Mouse (Mus musculus) small intestine, adult 2 months (tissue): ENCODE data around the gene Apbb2.

Source experiments
- CTCF ChIP-seq: fragments of 200-500 bp; IDR thresholded peaks from 2 replicates; pipeline ENCODE4 v1.5.1; 2012; ENCODE audit warnings: low read depth, mild to moderate bottlenecking, control low read depth, inconsistent platforms, low read length, moderate library complexity, mixed read lengths; ENCODE audit not compliant: insufficient replicate concordance, insufficient read length; ENCODE audit errors: extremely low read depth
- POLR2A ChIP-seq: fragments of 200-500 bp; IDR thresholded peaks from 2 replicates; pipeline ENCODE4 v1.6.1; 2012; ENCODE audit warnings: low read depth, mild to moderate bottlenecking, control low read depth, inconsistent platforms, low read length, moderate library complexity

DNA sequence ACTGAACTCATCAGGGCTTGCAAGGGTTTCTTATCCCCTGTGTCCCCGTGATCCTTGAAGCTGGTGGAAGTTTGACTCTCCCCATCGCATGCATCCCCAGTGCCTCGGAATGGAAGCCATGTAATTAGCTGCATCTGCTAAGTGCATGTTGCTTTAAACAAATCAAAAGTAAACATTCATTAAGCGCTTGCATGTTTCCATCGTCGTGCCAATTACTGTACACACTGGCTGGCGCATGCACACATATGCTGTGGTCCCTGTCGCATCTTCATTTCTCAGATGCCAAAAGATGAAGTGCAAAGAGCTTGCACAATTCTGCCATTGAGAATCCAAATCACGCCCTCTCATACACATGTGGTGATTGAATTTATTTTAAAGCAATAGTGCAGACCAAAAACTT is 257.8 kb downstream of the Apbb2 start:
- TF ChIP-seq CTCF = no peak
- TF ChIP-seq POLR2A = no peak
